Mouse (Mus musculus) liver, adult 10 weeks (tissue): ENCODE measurements around the gene Ranbp3. TPM values are rescaled to one million over a fixed set of nuclear protein-coding genes. Genes with fewer than 3 reads are reported as not detected.

Experiments used
- polyA plus RNA-seq: library from polyadenylated mRNA; stranded (reverse); fragments of 350-450 nt; fragmentation: Illumina TruSeq; extraction: RNeasy Lipid Tissue Mini Kit (QIAGEN cat#74804); gene quantifications from one replicate; pipeline ENCODE4 v1.2.3, GENCODE M21; 2014; ENCODE audit warnings: low read depth, low replicate concordance

Gene Ranbp3
- 1.4 TPM for polyA plus RNA-seq

DNA sequence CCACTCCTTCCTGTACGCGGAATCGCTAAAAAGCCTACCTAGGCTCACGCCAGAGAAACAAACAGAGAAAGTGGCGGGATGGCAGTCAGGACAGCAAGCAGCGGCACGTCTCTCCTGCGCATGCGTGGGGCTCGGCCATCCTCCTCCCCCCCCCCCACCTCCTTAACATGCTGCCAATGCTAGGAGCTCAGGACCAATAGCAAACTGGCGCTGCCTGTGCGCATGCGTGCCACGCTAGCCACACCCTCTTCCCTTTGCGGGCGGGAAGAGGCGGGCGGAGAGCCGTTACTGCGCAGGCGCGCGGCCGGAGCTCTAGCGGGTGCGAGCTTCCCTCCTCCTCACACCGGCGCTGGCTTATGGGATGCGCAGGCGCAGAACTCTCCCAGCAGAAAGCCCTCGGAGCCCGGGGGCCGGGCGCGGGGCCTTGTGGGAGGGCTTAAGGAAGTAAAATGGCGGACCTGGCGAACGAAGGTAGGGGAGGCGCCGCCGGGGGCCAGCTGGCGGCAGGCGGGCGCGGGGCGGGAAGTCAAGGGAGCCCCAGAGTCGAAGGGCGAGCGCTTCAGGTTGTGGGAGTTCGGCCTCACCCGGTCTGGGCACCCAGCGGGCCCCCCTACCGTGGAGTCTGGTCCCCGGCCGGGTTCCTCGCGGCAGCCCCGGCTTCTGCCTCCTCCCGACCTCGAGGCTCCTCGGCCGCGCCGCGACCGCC, at the start of gene Ranbp3:
Gene Ranbp3, plus strand, starts transcription at position 354 of the 706 bp plus-strand sequence.

DNA sequence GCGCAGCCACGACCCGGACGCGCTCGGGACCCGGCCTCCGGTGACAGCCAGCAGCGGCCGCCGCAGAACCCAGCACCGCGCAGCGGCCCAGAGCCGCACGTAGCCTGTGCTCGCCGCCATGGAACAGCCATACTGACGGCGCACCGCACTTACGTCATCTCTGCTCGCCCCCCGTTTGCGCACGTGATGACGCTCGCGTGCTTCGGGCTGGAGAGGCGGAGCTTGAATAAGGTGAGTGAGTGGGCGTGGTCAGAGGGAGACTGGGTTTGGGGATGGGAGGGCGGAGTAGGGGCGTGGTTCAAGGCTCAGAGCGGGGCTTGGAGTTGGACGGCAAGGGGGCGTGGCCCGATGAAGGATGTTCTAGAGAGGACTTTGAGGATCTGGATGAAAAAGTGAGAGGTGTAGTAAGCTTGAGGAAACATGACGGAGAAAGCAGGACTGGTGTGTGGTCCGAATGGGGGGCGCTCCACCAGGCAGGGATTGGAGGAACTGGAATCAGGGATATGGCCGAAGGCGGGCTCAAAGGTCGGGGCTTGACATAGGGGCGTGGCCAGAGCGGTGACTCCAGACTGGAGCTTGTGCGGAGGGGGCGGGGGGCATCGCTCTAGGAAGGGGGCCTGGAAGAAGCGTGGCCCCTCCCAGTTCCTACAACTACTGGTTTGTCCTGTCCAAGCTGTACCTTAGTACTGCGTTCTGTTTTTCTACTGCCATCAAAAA, 46.2 kb upstream of the Ranbp3 start, which contains the start of gene Lonp1:
Gene Lonp1, minus strand, starts transcription at position 134 of the 717 bp plus-strand sequence.

DNA sequence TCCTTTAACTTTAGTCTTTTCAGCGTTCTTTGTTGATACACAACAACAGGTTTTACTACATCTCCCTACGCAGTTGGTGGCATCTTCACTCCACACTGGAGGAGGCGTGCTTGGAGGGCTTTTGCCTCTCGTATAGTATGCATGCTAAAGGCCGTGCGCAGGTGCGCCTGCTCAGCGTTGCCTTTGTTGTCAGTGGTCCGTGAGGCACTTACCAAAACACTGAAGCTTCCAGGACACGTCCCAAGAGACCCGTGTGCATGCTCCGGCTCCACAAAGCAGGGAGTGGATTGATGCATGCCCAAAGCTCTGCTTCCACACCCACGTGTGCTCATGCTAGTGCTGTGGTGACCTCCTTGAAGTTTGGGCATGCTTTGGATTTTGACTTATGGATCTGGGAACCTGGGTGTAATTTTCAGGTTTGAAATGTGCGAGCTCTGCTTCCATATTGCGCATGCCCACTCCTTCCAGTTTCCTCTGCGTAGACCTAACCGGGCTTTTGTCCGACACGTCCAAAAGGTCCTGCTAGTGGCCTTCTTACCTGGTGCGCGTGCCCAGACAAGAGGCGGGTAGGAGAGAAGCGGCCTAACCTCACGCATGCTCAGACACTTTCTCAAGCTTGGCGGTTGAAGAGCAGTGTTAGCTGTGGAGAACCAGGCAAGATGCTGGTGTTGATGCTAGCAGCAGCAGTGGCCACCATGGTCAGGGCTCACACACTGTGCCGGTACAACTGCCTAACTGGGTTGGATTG, 45.4 kb upstream of the Ranbp3 start, which contains the start of gene Catsperd:
Gene Catsperd, plus strand, starts transcription at position 614 of the 748 bp plus-strand sequence.

DNA sequence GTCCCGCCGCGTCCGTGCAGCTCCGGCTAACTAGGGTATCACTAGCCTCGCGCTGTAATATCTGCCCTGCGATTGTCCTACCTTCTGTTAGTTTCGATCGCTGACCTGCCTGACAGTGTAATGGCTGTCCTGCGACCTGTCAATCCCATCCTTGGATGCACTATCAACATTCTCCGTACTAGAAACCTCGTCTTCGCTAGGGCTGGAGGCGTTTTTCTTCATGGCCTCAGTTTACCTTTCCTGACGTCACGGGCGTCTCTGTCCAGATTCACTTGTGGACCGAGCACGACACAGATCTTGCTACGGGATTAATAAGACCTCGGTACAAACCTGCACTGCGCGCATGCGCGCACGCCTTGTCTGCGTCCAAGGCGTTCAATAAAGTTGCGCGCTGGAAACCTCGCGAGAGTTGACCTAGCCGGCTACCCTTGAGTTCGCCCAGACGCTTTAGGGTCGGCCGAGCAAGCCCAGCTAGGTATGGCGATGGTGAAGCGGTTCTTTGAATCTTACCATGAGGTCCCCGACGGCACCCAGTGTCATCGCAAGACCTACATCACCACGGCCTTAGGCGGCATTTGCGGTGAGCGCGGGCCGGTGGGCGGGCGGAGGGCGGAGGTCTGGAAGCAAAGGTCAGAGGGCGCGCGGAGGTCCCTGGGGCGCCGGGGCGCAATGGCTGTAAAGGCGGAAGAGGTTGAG, 44.4 kb downstream of the Ranbp3 start, which contains the start of the genes Ndufa11 and Vmac:
Gene Ndufa11, plus strand, starts transcription at position 405 of the 696 bp plus-strand sequence.
Gene Vmac, minus strand, starts transcription at position 660 of the 696 bp plus-strand sequence.

DNA sequence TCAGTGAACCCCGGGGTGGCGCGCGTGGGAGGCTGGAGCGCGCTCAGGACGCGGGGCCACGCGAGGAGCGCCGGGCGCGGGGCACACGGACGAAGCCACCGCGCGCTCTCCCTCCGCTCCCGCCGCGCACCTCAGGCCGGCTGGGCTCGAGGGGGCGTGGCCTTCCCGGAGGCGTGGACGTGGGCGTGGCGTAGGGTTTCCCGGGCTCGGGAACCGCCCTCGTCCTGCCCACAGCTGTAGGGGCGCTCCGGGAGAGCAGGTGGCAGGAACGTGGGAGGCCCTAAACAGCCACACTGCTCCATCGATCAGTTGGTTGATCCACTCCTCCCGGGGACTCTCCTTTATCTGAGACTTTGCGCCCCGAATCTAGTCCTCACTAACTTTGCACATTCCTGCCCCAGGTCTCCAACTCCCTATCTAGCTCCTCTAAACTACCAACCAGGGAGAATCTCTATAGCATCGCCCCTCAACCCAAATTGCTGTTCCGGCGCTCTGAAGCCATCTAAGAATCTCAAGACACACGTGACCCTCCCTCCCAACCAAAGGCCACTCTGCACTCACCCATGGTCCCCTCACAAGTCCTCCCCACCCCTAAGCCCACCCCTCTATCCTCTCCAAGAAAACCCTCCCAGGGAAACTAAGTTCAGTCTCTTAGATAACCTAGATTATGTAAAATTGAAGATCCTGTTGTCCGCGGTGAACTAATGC, 84.5 kb downstream of the Ranbp3 start, which contains the start of gene Nrtn:
Gene Nrtn, minus strand, starts transcription at position 115 of the 708 bp plus-strand sequence.

Other genes with a start within 250 kb of the Ranbp3 start
- gene Ptprs, start 196.8 kb upstream of the Ranbp3 start, polyA plus RNA-seq, result 0.08 TPM
- gene Znrf4, start 160.9 kb upstream of the Ranbp3 start, polyA plus RNA-seq, result not detected
- gene Gm20219, start 118.9 kb upstream of the Ranbp3 start, polyA plus RNA-seq, result not detected
- gene Safb2, start 88.7 kb upstream of the Ranbp3 start, polyA plus RNA-seq, result 22.4 TPM
- 7.8 TPM for gene Safb, start 88.5 kb upstream of the Ranbp3 start, polyA plus RNA-seq
- 30.1 TPM for gene 2410015M20Rik, start 63.5 kb upstream of the Ranbp3 start, polyA plus RNA-seq
- gene Rpl36, start 59.9 kb upstream of the Ranbp3 start, polyA plus RNA-seq, result not detected
- 10.4 TPM for gene Lonp1, start 46.4 kb upstream of the Ranbp3 start, polyA plus RNA-seq
- gene Catsperd, start 45.2 kb upstream of the Ranbp3 start, polyA plus RNA-seq, result 0.53 TPM
- gene Ndufa11, start 44.5 kb downstream of the Ranbp3 start, polyA plus RNA-seq, result not detected
- gene Vmac, start 44.7 kb downstream of the Ranbp3 start, polyA plus RNA-seq, result 6.5 TPM
- not detected for gene Nrtn, start 84.2 kb downstream of the Ranbp3 start, polyA plus RNA-seq
- gene Dus3l, start 91.5 kb downstream of the Ranbp3 start, polyA plus RNA-seq, result 0.64 TPM
- gene Prr22, start 97.0 kb downstream of the Ranbp3 start, polyA plus RNA-seq, result not detected
- gene Rfx2, start 157.7 kb downstream of the Ranbp3 start, polyA plus RNA-seq, result not detected
- gene Acsbg2, start 201.2 kb downstream of the Ranbp3 start, polyA plus RNA-seq, result not detected
- not detected for gene 1700061G19Rik, start 202.2 kb downstream of the Ranbp3 start, polyA plus RNA-seq